Mouse (Mus musculus) lung, embryonic 16.5 days (tissue): ENCODE data around the gene Amph. TPM values are rescaled to one million over a fixed set of nuclear protein-coding genes. Genes with fewer than 3 reads are reported as not detected.

Source experiments
- ATAC-seq: fragments of 200-750 bp; cut with Nextera tagmentation; 2 replicates; pipeline ENCODE4 v1.8.0; 2017; ENCODE audit warnings: low read depth, mild to moderate bottlenecking, moderate library complexity
- H3K27ac ChIP-seq: fragments of 300-500 bp; sonication (generic); 2 replicates; pipeline ENCODE4 v1.5.1; 2014; ENCODE audit warnings: mild to moderate bottlenecking, control low read depth, low read length
- H3K27me3 ChIP-seq: fragments of 300-500 bp; sonication (generic); 2 replicates; pipeline ENCODE4 v1.6.1; 2014; ENCODE audit warnings: low read depth, low read length, mixed read lengths; ENCODE audit not compliant: control insufficient read depth, insufficient read depth
- H3K36me3 ChIP-seq: fragments of 300-500 bp; sonication (generic); 2 replicates; pipeline ENCODE4 v1.6.1; 2014; ENCODE audit warnings: low read length; ENCODE audit not compliant: control insufficient read depth, insufficient read depth
- H3K4me1 ChIP-seq: fragments of 300-500 bp; sonication (generic); replicated peaks from 2 replicates; pipeline ENCODE4 v1.6.1; 2014; ENCODE audit warnings: low read length, mixed read lengths; ENCODE audit not compliant: control insufficient read depth, insufficient read depth
- H3K4me2 ChIP-seq: fragments of 300-500 bp; sonication (generic); 2 replicates; pipeline ENCODE4 v1.6.1; 2014; ENCODE audit warnings: low read depth, low read length, control low read depth
- H3K4me3 ChIP-seq: fragments of 300-500 bp; sonication (generic); 2 replicates; pipeline ENCODE4 v1.5.1; 2014; ENCODE audit warnings: mild to moderate bottlenecking, low read length, control low read depth
- H3K9ac ChIP-seq: fragments of 300-500 bp; sonication (generic); 2 replicates; pipeline ENCODE4 v1.6.1; 2014; ENCODE audit warnings: low read length, control low read depth
- H3K9me3 ChIP-seq: fragments of 300-500 bp; sonication (generic); 2 replicates; pipeline ENCODE4 v1.6.1; 2016; ENCODE audit warnings: low read length; ENCODE audit not compliant: control insufficient read depth
- WGBS: fragments of 180-500 bp; shearing (Covaris S2); extraction: QIAGEN DNeasy Blood & Tissue Kit; methylation state at CpG from one replicate; pipeline ENCODE4 v1.1.7; 2014; 5-methylcytosine and 5-hydroxymethylcytosine counted together
- polyA plus RNA-seq: library from polyadenylated mRNA; unstranded; fragments of >200 nt; fragmentation: Nextera tagmentation; extraction: Ambion mirVana; gene quantifications from 2 replicates; pipeline ENCODE4 v1.2.1, GENCODE M21; 2015

The Amph gene
- polyA plus RNA-seq, 1 experiment from 2014 or later = 2.0 TPM

DNA sequence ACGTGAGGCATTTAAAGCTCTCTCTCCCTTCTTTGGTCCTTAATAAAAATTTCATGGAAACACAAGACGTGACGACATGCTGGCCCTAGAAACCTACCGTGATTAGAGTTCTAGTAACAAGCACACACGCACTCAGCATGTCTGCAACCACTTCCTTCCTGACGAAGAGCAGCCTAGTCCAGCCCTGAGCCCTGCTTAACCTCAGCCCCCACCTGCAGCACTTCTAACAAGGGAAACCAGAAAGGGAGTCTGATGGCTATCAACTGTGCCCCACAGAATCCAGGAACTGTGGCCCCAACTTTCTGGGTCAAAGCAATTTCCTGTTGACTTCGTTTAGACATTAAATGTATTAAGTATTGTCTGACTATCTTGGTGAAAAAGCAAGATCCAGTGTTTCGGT is 234.3 kb downstream of the Amph start:
- no peaks in the 10 kb centered on the region for H3K9me3 ChIP-seq
- H3K4me2 ChIP-seq = no peak overlapping the region
- ATAC-seq = no peak
- H3K9ac ChIP-seq = no peak overlapping the region
- no peaks in the 10 kb centered on the region for H3K36me3 ChIP-seq
- H3K27me3 ChIP-seq = no peaks in the 10 kb centered on the region
- H3K4me3 ChIP-seq = no peak overlapping the region
- 58% methylated on average over 8 of the region's 8 CpGs for WGBS
- no peak overlapping the region for H3K27ac ChIP-seq
- no peaks in the 10 kb centered on the region for H3K4me1 ChIP-seq

GRCm38 (mm10) chr13:19190052-19190451 is 242.0 kb downstream of the Amph start:
- WGBS = 25% methylated on average over 6 of the region's 6 CpGs
- no peak overlapping the region for H3K4me3 ChIP-seq
- no peaks in the 10 kb centered on the region for H3K27me3 ChIP-seq
- H3K4me1 ChIP-seq = no peaks in the 10 kb centered on the region
- ATAC-seq = no peak
- H3K4me2 ChIP-seq = no peak overlapping the region
- H3K9ac ChIP-seq = no peak overlapping the region
- no peak overlapping the region for H3K27ac ChIP-seq
- no peaks in the 10 kb centered on the region for H3K9me3 ChIP-seq
- H3K36me3 ChIP-seq = no peaks in the 10 kb centered on the region

DNA sequence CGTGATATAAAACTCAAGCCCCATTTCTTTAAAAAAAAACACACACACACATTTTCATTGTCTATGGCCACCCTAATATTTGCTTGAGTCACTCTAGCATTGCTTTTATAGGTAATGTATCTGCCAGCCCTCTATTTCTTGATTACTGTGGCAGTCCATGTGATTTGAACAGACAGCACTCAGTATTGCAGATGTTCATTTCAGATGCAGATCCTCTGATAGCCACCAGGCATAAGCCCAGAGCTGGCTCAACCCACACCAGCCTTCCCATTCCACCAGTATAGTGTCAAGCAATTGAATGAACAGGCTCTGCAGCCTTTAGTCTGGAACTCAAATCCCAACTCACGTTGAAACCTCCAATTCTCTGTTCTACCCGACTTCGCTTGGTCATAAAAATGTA is 246.8 kb downstream of the Amph start:
- Histone ChIP-seq H3K27ac (no peak overlapping the region), H3K4me3 (no peak overlapping the region), H3K4me1 (no peaks in the 10 kb centered on the region), H3K9ac (no peak overlapping the region), H3K27me3 (no peaks in the 10 kb centered on the region), H3K9me3 (no peaks in the 10 kb centered on the region), H3K36me3 (no peaks in the 10 kb centered on the region), H3K4me2 (no peak overlapping the region)
- ATAC-seq = no peak
- 80% methylated on average over 4 of the region's 4 CpGs for WGBS

- 34% methylated on average over 1 of the region's 1 CpGs for WGBS
Observed at GRCm38 (mm10) chr13:19195456-19195855, 247.5 kb downstream of the Amph start.

More at GRCm38 (mm10) chr13:19195456-19195855, 247.5 kb downstream of the Amph start:
- Histone ChIP-seq H3K4me2 (no peak overlapping the region), H3K9ac (no peak overlapping the region), H3K27ac (no peak overlapping the region), H3K4me1 (no peaks in the 10 kb centered on the region), H3K9me3 (no peaks in the 10 kb centered on the region), H3K36me3 (no peaks in the 10 kb centered on the region), H3K4me3 (no peak overlapping the region), H3K27me3 (no peaks in the 10 kb centered on the region)
- no peak for ATAC-seq

Other genes starting within 250 kb of the Amph start
- 62.2 and 65.6 TPM in 2 replicates for gene Vps41, start 230.9 kb upstream of the Amph start, polyA plus RNA-seq